Mouse (Mus musculus) liver (tissue): Measurements from ENCODE around the gene Fry.

Experiments used
- DNase-seq: peaks from one replicate; pipeline ENCODE4 v3.0.0-alpha.2; 2020; ENCODE audit warnings: mixed read lengths

Fry gene

DNA sequence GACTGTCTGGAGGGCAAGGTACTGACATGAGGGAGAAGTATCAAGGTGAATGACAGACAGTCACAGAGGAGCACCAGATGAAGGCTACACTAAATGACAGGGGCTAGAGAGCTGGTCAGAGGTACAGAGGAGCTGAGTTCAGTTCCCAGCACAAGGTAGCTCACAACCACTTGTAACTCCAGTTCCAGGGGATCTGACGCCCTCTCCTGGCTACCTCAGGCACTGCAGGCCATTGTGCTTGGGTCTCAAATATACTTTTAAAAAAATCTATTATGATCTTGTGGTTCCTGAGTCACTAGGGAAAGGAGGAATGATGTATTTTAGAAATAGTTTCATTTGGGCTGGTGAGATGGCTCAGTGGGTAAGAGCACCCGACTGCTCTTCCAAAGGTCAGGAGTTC, 229.4 kb downstream of the Fry start:
- no peak for DNase-seq

- DNase-seq = no peak
Observed at GRCm38 (mm10) chr5:150348302-150348701, 229.9 kb downstream of the Fry start.

GRCm38 (mm10) chr5:150351191-150351590, 232.7 kb downstream of the Fry start:
- DNase-seq = no peak

- DNase-seq = no peak
Observed at GRCm38 (mm10) chr5:150358671-150359070, 240.2 kb downstream of the Fry start.

- no peak for DNase-seq
Observed at GRCm38 (mm10) chr5:150362241-150362640, 243.8 kb downstream of the Fry start.

GRCm38 (mm10) chr5:150364621-150365020, 246.2 kb downstream of the Fry start:
- no peak for DNase-seq

DNA sequence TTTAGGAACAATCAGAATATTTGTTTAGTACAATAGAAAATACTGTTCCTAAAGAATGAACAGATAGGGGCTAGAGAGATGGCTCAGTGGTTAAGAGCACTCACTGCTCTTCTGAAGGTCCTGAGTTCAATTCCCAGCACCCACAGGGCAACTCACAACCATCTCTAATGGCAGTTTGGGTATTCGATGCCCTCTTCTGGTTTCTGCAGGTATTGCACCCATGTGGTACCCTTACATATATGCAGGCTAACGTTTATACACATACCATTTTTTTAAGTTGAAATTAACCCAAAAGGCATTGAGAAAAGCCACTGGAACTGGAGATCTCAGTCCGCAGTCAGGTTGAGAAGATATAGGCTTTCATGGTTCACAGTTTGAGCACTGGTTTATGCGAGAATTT, 248.6 kb downstream of the Fry start:
- DNase-seq = no peak

DNA sequence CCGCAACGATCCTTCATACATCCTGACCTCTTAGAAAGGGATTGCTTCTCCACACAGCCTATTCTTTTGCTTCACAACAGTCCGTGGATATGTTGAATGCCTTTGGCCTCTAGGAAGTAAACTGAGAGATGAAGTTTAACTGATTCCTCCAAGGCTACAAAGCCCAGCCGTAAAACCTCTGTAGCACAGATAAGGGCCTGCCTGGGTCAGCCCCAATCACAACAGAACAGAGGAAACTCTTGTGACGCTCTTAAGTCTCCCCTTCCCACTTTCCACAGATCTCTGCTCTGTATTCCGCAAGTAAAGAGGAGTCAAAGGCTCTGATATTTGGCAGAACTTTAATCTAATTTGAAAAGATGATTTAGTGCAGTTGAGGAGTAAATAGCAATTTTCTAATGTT, 251.8 kb downstream of the Fry start:
- no peak for DNase-seq

GRCm38 (mm10) chr5:150370895-150371294, 252.4 kb downstream of the Fry start:
- no peak for DNase-seq

DNA sequence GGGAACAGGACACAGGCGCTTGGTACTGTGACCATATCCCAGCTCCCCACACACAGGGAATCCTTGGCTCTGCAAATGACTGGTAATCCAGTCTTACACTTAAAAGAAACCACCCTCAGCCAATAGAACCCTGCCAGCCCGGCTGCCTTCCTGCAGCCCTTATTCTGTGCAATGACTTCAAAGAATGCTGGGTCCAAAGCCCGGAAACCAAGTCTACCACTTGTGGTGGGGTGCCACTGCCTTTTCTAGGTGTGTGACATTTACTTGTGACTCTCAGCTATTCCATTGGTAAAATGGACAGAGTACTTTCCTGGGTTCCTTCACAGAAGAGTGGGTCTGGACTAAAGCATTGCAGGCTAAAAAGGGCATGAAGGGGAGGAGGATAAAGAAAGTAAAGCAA, 254.5 kb downstream of the Fry start:
- DNase-seq = no peak

DNA sequence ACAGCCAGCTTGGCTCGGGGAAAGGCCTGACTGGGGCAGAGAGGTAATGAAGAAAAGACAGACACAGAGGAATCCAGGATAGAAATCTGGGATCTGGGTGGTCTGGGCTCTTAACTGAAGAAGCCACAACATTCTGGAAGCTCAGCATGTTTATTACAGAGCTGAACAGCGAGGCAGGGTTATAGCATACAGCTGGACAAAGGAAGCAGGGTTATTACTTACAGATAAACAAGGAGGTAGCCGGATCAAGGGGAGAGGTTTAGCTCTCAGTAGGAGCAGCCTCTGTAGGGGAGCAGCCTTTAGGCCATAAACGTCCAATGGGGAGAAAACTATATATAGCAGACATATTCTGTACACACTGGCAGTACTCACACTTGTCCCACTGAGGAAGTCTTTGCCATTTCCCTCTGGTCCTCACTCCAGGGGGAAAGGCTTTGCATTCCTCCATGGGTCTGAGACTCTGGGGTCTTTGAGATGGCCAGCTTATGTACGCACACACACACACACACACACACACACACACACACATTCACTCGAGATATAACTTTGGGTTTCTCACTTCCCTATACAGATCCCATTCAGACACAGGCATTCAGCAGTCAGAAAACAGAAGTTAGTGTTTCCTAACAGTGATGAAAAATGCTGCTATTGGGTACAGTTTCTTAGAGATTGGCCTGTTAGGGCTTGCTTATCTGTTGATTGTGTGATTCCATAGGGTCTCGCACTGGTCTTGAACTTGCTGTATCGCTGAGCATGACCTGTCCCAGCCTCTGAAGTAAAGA, 256.5 kb downstream of the Fry start:
- DNase-seq = no peak

DNA sequence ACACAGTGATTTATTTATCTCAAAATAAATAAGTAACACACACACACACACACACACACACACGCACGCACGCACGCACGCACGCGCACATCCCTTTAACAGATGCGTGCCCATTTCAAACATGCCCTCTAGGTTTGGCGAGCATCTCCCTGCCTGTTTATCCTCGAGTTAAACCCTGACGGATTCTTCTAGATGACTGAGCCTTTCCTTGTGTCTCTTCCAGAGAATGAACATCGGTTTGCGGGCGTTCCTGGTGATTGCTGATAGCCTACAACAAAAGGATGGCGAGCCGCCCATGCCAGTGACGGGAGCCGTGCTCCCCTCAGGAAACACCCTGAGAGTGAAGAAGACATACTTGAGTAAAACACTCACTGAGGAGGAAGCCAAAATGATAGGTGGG, 260.1 kb downstream of the Fry start:
- DNase-seq = no peak

- DNase-seq = no peak
Observed at GRCm38 (mm10) chr5:150380767-150381166, 262.3 kb downstream of the Fry start.

GRCm38 (mm10) chr5:150382411-150382810, 264.0 kb downstream of the Fry start:
- no peak for DNase-seq

DNA sequence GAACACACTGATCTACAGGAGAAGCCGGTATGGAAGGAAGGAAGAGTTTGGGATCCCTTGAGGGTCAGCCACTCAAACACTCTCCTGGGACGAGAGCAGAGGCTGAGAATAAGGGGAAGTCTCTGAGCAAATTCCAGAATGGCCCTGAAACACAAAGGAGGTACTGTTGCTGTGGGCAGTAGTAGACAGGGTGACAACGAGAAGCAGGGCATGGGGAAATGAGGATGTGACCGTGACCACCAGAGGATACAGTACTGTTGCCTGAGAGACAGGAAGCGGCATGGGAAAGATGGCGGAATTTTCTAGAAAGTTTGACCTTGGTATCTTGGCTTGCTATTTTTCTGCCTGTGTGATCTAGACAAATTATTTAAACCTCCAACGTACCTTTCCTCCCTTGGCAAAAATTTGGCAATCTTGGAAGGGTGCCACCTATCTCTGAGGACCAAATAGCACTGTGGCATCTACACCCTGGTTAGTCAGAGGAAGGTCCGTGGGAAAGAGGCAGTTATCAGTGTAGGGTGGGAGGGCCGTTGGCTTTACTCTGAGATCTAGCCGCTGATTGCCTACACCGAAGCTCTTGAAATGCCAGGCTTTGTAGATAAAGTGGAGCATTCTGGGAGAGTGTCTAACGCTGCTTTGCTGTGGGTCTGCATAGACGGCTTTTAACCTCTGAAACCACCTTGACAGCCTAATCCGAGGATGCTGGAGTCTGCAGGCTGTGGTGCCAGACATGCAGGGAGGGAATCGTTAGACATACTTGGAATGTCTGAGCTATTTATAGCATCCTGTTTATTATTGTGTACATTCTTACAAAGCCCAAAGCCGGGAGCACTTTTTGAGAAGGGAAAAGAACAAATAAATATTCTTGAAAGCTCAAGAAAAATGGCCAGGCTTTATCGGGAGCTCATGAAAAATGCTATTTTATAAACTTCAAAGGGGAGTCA, 266.1 kb downstream of the Fry start:
- DNase-seq = peak; percentile 13

- no peak for DNase-seq
Observed at GRCm38 (mm10) chr5:150385224-150385623, 266.8 kb downstream of the Fry start.

DNA sequence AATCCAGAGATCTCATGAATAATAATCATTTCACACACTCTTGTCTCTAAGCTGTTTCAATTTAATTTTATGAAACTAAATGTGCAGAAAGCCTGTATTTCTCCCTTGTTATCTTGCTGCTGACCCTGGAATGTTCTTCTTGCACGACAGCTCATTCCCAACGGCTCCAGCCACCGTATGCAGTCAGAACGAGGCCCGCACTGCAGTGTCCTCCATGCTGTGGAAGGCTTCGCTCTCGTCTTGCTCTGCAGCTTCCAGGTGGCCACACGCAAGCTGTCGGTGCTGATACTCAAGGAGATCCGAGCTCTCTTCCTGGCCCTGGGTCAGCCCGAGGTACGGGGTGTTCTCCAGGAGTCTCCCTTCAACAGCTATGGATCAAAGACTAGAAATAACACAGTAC, 270.2 kb downstream of the Fry start:
- no peak for DNase-seq

DNA sequence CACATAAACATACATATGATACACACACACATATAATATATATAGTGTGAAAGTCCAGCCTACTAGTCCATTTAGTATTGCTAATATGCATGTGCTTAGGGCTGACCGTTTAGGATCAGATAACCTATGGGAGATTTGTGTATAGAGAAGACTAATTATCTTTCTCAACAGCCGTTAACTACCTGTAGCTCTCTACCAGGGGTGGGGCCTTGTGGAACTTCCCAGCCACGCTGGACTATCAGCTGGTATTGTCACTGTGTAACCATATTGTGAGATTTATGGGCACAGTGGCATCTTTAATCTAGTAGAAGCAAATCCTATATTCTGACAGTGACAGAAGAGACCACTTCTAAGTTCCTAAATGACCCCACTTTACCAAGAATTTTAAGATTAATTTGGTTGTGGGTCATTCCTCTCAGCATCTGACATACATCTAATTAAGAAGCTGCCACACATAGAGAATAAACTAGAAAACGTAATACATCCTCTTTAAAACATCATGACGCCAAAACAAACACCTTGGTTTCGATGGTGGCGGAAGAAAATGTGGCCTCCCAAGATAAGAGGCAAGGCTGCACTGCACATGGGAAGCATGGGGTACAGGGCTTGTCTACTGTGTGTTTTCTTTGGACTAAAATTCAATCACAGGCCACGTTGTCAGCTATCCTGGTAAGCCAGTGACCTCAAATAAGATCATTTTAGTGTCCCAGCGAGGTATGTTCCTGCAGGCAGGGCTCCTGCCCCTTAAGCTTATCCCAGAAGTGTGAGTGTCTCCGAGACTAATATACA, 271.3 kb downstream of the Fry start:
- peak; percentile 23 for DNase-seq

- DNase-seq = no peak
Observed at GRCm38 (mm10) chr5:150390422-150390821, 272.0 kb downstream of the Fry start.

GRCm38 (mm10) chr5:150394645-150395044, 276.2 kb downstream of the Fry start:
- DNase-seq = no peak

- no peak for DNase-seq
Observed at GRCm38 (mm10) chr5:150402832-150403447, 284.5 kb downstream of the Fry start.

GRCm38 (mm10) chr5:150404867-150405266, 286.4 kb downstream of the Fry start:
- DNase-seq = no peak

DNA sequence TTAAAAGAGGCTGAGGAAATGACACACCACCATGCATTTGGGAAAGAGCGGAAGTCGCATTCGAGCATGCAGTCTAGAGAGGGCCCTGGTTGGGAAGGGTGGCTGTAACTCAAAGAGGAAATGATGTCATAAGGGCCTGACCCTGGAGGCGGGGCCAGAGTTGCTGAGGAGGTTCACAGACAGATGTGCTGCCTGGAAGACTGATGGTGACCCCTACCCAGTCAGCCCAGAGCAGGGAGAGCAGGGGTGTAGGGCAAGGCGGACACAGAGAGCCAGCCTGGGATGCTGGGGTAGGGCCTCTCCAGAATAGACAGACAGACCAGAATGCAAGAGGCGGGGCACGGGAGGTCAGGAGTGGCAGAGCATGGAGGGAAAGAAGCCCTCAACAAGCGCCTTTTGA, 290.5 kb downstream of the Fry start:
- DNase-seq = no peak
